Mouse (Mus musculus) heart, embryonic 14.5 days (tissue): ENCODE data around the gene Phc1. TPM values are rescaled to one million over a fixed set of nuclear protein-coding genes. Genes with fewer than 3 reads are reported as not detected.
"Not testable (repeated sequence)": the region's sequence is repeated elsewhere in the genome, so short reads cannot be mapped to it uniquely, and the experiment has no call there.

Experiments used
- ATAC-seq: fragments of 200-750 bp; cut with Nextera tagmentation; 2 replicates; pipeline ENCODE4 v1.8.0; 2017; ENCODE audit warnings: low read depth, moderate TSS enrichment; ENCODE audit not compliant: insufficient number of reproducible peaks, insufficient read depth, low FRiP score
- H3K27ac ChIP-seq, 2 experiments: fragments of 200-500 bp in 1 of 2; fragments of 300-500 bp in 1 of 2; sonication (generic) in 1 of 2; replicated peaks in 1 of 2; 2 replicates each; pipeline ENCODE4 v1.5.1; 2012 to 2014; ENCODE audit warnings: low read depth in 2 of 2, low read length in 2 of 2, control low read depth in 1 of 2, mild to moderate bottlenecking in 1 of 2, mixed read lengths in 1 of 2; ENCODE audit not compliant: control insufficient read depth in 1 of 2, insufficient read depth in 1 of 2
- H3K27me3 ChIP-seq: fragments of 300-500 bp; sonication (generic); 2 replicates; pipeline ENCODE4 v1.6.1; 2014; ENCODE audit warnings: mild to moderate bottlenecking, low read length, control low read depth; ENCODE audit not compliant: control insufficient read depth, insufficient read depth
- H3K36me3 ChIP-seq: fragments of 300-500 bp; sonication (generic); 2 replicates; pipeline ENCODE4 v1.6.1; 2014; ENCODE audit warnings: mild to moderate bottlenecking, control low read depth, low read length, mixed read lengths; ENCODE audit not compliant: control insufficient read depth, insufficient read depth
- H3K4me1 ChIP-seq, 2 experiments: fragments of 200-500 bp in 1 of 2; fragments of 300-500 bp in 1 of 2; sonication (generic) in 1 of 2; 2 replicates each; pipeline ENCODE4 v1.6.1; 2012 to 2014; ENCODE audit warnings: low read length in 2 of 2, control low read depth in 1 of 2, mixed read lengths in 1 of 2; ENCODE audit not compliant: control insufficient read depth in 2 of 2, insufficient read depth in 2 of 2
- H3K4me2 ChIP-seq: fragments of 300-500 bp; sonication (generic); 2 replicates; pipeline ENCODE4 v1.6.1; 2014; ENCODE audit warnings: mild to moderate bottlenecking, low read length
- H3K4me3 ChIP-seq, 2 experiments: fragments of 200-500 bp in 1 of 2; fragments of 300-500 bp in 1 of 2; sonication (generic) in 1 of 2; 2 replicates each; pipeline ENCODE4 v1.5.1; 2012 to 2014; ENCODE audit warnings: low read length in 2 of 2, mild to moderate bottlenecking in 2 of 2, control low read depth in 1 of 2, low read depth in 1 of 2, moderate library complexity in 1 of 2; ENCODE audit not compliant: control insufficient read depth in 1 of 2, insufficient read depth in 1 of 2
- H3K9ac ChIP-seq: fragments of 300-500 bp; sonication (generic); 2 replicates; pipeline ENCODE4 v1.6.1; 2014; ENCODE audit warnings: mild to moderate bottlenecking, low read length
- H3K9me3 ChIP-seq: fragments of 300-500 bp; sonication (generic); 2 replicates; pipeline ENCODE4 v1.6.1; 2016; ENCODE audit warnings: low read length, control low read depth; ENCODE audit not compliant: control insufficient read depth
- WGBS: fragments of 180-500 bp; shearing (Covaris S2); extraction: QIAGEN DNeasy Blood & Tissue Kit; methylation state at CpG from one replicate; pipeline ENCODE4 v1.1.7; 2014; 5-methylcytosine and 5-hydroxymethylcytosine counted together
- polyA plus RNA-seq: library from polyadenylated mRNA; unstranded; fragments of >200 nt; fragmentation: Nextera tagmentation; extraction: Ambion mirVana; gene quantifications from 2 replicates; pipeline ENCODE4 v1.2.1, GENCODE M21; 2014

Gene Phc1
- polyA plus RNA-seq, 1 experiment from 2014 or later, result 13.2 TPM

DNA sequence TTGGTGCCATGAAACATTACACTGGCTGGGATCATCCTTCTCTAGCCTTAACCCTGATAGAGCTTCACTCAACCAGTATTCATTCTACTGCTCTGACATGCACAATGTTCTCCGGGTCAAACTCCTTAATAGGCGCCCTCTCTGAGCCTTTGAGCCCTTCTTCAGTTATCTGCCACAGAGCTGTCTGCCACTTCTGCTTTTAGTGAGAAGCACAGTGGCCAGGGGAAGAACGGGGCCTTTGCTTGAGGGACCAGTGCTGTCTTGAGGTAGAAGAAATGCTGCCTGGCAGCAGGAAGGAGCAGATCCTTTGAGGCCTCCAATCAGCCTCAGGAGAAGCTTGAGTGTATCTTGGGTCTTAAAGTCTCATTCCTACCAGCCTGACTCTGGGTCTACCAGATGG lies 27.9 kb upstream of the Phc1 start:
- H3K9ac ChIP-seq, result no peak overlapping the region
- no peaks in the 10 kb centered on the region for H3K4me1 ChIP-seq
- 64% methylated on average over 3 of the region's 3 CpGs for WGBS
- H3K4me3 ChIP-seq, result no peak overlapping the region
- H3K27me3 ChIP-seq, result no peaks in the 10 kb centered on the region
- ATAC-seq, result no peak
- H3K36me3 ChIP-seq, result no peaks in the 10 kb centered on the region
- no peak overlapping the region for H3K27ac ChIP-seq
- H3K9me3 ChIP-seq, result 0 out of 2 replicates have a peak, but pooled peaks cover 5% of the 10 kb centered on the region
- H3K4me2 ChIP-seq, result no peak overlapping the region

DNA sequence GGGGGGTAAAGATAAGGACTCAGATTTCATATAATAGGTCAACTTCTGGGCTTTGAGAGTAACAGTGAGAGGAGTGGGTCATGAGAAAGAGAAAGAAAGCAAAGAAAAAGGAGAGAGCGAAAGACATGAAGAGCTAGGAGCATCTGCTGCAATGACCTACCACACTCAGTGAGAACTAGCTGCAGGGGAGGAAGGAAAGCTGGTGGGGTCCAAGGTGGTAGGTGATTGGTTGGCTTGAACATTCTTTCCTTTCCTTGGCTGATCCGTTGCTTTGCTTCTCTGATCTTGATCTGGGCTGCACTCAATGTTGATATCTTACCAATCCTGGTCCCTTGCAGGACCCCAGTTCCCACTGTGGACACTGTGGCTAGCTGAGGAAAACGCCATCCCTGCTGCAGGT lies 26.6 kb upstream of the Phc1 start:
- WGBS, result 45% methylated on average over 3 of the region's 3 CpGs
- no peaks in the 10 kb centered on the region for H3K36me3 ChIP-seq
- no peak overlapping the region for H3K4me2 ChIP-seq
- 0 out of 2 replicates have a peak, but pooled peaks cover 5% of the 10 kb centered on the region for H3K9me3 ChIP-seq
- no peak overlapping the region for H3K4me3 ChIP-seq
- H3K27me3 ChIP-seq, result no peaks in the 10 kb centered on the region
- H3K27ac ChIP-seq, result no peak overlapping the region
- no peak overlapping the region for H3K9ac ChIP-seq
- no peaks in the 10 kb centered on the region for H3K4me1 ChIP-seq
- no peak for ATAC-seq

DNA sequence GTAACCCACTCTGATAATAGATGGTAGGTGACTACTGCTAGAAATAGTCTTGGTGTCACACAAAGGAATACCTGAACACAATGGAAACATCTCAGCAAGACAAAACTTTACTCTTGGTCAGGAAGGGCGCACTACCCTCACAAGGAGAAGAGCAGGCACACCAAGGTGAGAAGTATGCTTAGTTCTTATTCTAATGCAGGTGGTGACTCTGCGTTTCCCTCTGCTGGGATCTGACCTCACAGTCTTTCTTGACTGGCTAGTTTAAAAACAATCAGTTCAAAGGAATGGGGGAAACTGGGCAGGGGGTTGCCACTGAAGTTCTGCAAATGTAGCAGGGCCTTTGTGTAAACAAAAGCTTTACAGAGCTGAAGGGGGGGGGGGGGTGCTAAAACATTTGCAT lies 25.9 kb upstream of the Phc1 start:
- H3K4me3 ChIP-seq, result no peak overlapping the region
- H3K9me3 ChIP-seq, result 0 out of 2 replicates have a peak, but pooled peaks cover 5% of the 10 kb centered on the region
- no peak overlapping the region for H3K27ac ChIP-seq
- no peak overlapping the region for H3K4me2 ChIP-seq
- no peak for ATAC-seq
- no peak overlapping the region for H3K9ac ChIP-seq
- no peaks in the 10 kb centered on the region for H3K4me1 ChIP-seq
- no peaks in the 10 kb centered on the region for H3K36me3 ChIP-seq
- WGBS, result 33% methylated on average over 2 of the region's 2 CpGs
- H3K27me3 ChIP-seq, result no peaks in the 10 kb centered on the region

DNA sequence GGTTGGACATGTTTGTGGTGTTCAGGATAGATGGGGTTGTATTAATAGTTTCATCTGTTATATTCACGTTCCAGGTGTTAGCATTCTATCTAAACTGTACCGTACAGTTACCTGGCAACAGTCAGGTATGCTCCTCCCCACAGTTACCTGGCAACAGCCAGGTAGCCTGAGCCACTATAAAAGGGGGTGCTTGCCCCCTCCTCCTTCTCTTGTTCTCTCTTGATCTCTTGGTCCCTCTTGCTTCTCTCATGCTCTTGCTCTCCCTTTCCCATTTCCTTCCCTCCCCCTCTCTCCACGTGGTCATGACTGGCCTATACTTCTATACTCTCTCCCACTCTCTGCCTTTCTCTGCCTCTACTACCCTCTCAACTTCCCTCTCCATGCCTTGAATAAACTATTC lies 25.3 kb upstream of the Phc1 start:
- no peak overlapping the region for H3K4me2 ChIP-seq
- no peak overlapping the region for H3K27ac ChIP-seq
- 42% methylated on average over 3 of the region's 3 CpGs for WGBS
- H3K4me3 ChIP-seq, result no peak overlapping the region
- H3K36me3 ChIP-seq, result no peaks in the 10 kb centered on the region
- H3K9me3 ChIP-seq, result 0 out of 2 replicates have a peak, but pooled peaks cover 5% of the 10 kb centered on the region
- ATAC-seq, result no peak
- no peaks in the 10 kb centered on the region for H3K4me1 ChIP-seq
- H3K9ac ChIP-seq, result no peak overlapping the region
- no peaks in the 10 kb centered on the region for H3K27me3 ChIP-seq

DNA sequence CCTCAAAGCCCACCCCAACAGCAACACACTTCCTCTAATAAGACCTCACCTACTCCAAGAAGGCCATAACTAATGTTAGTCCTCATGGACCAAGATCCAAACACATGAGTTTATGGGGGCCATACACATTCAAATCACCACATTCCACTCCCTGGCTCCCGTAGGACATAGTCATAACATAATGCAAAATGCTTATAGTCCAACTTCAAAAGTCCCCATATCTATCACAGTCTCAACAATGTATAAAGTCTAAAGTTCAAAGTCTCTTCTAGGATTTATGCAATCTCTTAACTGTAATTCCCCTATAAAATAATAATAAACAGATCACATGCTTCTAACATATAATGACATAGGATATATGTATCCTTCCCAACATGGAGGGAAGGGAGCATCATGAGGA lies 16.7 kb upstream of the Phc1 start:
- WGBS, result 87% methylated on average over 1 of the region's 1 CpGs
- H3K27me3 ChIP-seq, result no peaks in the 10 kb centered on the region
- H3K4me3 ChIP-seq, result no peak overlapping the region
- no peaks in the 10 kb centered on the region for H3K36me3 ChIP-seq
- no peak overlapping the region for H3K9ac ChIP-seq
- no peaks in the 10 kb centered on the region for H3K9me3 ChIP-seq
- no peaks in the 10 kb centered on the region for H3K4me1 ChIP-seq
- ATAC-seq, result no peak
- no peak overlapping the region for H3K27ac ChIP-seq
- H3K4me2 ChIP-seq, result no peak overlapping the region

DNA sequence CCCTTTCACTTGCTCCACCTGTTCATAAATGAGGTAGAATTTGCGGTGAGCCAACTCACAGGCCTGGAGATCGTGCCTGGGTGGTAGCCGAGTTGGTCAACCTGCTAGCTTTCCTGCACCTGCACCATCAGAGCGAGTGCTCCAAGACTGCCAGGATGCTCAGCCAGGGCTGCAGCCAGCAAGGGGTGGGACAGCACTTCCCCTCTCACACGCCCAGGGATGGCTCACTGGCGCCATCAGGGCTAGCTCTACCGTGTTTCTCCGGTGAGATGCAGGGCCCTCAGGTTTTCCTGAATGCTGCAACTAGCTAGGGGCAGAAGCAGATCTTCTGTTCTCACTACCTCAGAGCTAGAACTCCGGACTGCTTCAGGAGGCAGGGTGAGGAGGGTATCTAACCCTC lies 15.5 kb upstream of the Phc1 start:
- H3K4me3 ChIP-seq, result no peak overlapping the region
- no peaks in the 10 kb centered on the region for H3K27me3 ChIP-seq
- H3K36me3 ChIP-seq, result no peaks in the 10 kb centered on the region
- 43% methylated on average over 9 of the region's 9 CpGs for WGBS
- H3K27ac ChIP-seq, result no peak overlapping the region
- H3K9ac ChIP-seq, result no peak overlapping the region
- H3K9me3 ChIP-seq, result no peaks in the 10 kb centered on the region
- no peak overlapping the region for H3K4me2 ChIP-seq
- ATAC-seq, result no peak
- H3K4me1 ChIP-seq, result no peaks in the 10 kb centered on the region

DNA sequence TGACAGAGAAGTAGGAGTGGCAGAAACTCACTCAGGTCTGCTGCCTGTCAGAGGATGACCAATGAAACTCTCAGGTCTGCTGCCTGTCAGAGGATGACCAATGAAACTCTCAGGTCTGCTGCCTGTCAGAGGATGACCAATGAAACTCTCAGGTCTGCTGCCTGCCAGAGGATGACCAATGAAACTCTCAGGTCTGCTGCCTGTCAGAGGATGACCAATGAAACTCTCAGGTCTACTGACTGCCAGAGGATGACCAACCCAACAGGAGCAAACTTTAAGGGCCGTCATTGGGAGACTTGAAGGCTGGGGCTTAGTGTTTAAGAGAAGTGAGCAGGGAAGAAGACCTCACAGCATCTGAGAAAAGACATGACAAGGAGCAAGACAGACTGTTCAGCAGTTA lies 7.0 kb upstream of the Phc1 start:
- H3K9ac ChIP-seq, H3K27ac ChIP-seq, H3K4me2 ChIP-seq, H3K36me3 ChIP-seq, H3K4me3 ChIP-seq, ATAC-seq, H3K9me3 ChIP-seq, H3K27me3 ChIP-seq: not testable (repeated sequence)
- peaks cover 5 to 21% of the 10 kb centered on the region in 2 experiments; a peak in 2 of 4 replicates for H3K4me1 ChIP-seq
- WGBS, result 64% methylated on average over 1 of the region's 1 CpGs

DNA sequence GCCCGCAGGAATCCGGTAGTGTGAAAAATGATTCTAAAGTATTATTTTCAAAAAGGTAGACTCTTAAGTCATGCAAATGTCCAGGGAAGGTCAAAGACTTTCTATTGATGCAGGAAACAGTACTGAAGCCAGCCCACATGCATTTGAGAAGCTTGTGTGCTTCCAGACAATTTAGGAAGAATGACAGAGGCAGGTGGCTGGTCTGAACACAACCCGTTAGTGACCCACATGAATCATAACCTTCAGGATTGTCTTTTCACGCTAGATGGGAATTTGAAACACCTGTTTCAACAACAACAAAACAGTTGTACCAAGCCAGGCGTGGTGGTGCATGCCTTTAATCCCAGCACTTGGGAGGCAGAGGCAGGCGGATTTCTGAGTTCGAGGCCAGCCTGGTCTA lies 6.0 kb upstream of the Phc1 start:
- ATAC-seq, result no peak
- Histone ChIP-seq H3K4me2 (no peak overlapping the region), H3K9me3 (no peaks in the 10 kb centered on the region), H3K27ac (no peak overlapping the region), H3K4me1 (peaks cover 5 to 21% of the 10 kb centered on the region in 2 experiments; a peak in 2 of 4 replicates), H3K4me3 (no peak overlapping the region), H3K9ac (no peak overlapping the region), H3K36me3 (no peaks in the 10 kb centered on the region), H3K27me3 (no peaks in the 10 kb centered on the region)
- 88% methylated on average over 7 of the region's 7 CpGs for WGBS
